Mouse (Mus musculus) liver, postnatal 0 days (tissue): ENCODE results near the gene Eef1akmt1. TPM values are rescaled to one million over a fixed set of nuclear protein-coding genes. Genes with fewer than 3 reads are reported as not detected.

Experiments
- ATAC-seq: fragments of 200-750 bp; cut with Nextera tagmentation; 2 replicates; pipeline ENCODE4 v1.8.0; 2017; ENCODE audit warnings: mild to moderate bottlenecking, moderate library complexity
- DNase-seq: peaks from one replicate; pipeline ENCODE4 v3.0.0-alpha.2; 2016
- H3K27ac ChIP-seq: fragments of 300-500 bp; sonication (generic); 2 replicates; pipeline ENCODE4 v1.5.1; 2014; ENCODE audit warnings: antibody characterized with exemption, moderate library complexity, mild to moderate bottlenecking, low read depth
- H3K27me3 ChIP-seq: fragments of 300-500 bp; sonication (generic); 2 replicates; pipeline ENCODE4 v1.6.1; 2014; ENCODE audit warnings: low read length, control low read depth, mixed read lengths; ENCODE audit not compliant: insufficient read depth
- H3K36me3 ChIP-seq: fragments of 300-500 bp; sonication (generic); replicated peaks from 2 replicates; pipeline ENCODE4 v1.6.1; 2014; ENCODE audit warnings: mild to moderate bottlenecking, control low read depth, low read length, moderate library complexity, mixed read lengths; ENCODE audit not compliant: insufficient read depth
- H3K4me1 ChIP-seq: fragments of 300-500 bp; sonication (generic); 2 replicates; pipeline ENCODE4 v1.6.1; 2014; ENCODE audit warnings: antibody characterized with exemption, mild to moderate bottlenecking, control low read depth; ENCODE audit not compliant: insufficient read depth
- H3K4me2 ChIP-seq: fragments of 300-500 bp; sonication (generic); 2 replicates; pipeline ENCODE4 v1.6.1; 2014; ENCODE audit warnings: low read depth, mild to moderate bottlenecking, low read length, moderate library complexity, mixed read lengths
- H3K4me3 ChIP-seq: fragments of 300-500 bp; sonication (generic); 2 replicates; pipeline ENCODE4 v1.5.1; 2014; ENCODE audit warnings: low read depth, low read length
- H3K9ac ChIP-seq: fragments of 300-500 bp; sonication (generic); replicated peaks from 2 replicates; pipeline ENCODE4 v1.6.1; 2014; ENCODE audit warnings: mild to moderate bottlenecking, moderate library complexity
- H3K9me3 ChIP-seq: fragments of 300-500 bp; sonication (generic); 2 replicates; pipeline ENCODE4 v1.6.1; 2016; ENCODE audit warnings: mild to moderate bottlenecking, control low read depth, low read length, mixed read lengths
- CTCF ChIP-seq: sonication (generic); IDR thresholded peaks from 2 replicates; pipeline ENCODE4 v1.5.1; 2016; ENCODE audit warnings: antibody characterized with exemption, low read depth
- EP300 ChIP-seq: IDR thresholded peaks from 2 replicates; pipeline ENCODE4 v1.6.1; 2016; ENCODE audit warnings: antibody characterized with exemption, low read depth, mild to moderate bottlenecking
- WGBS: fragments of 180-500 bp; shearing (Covaris S2); extraction: QIAGEN DNeasy Blood & Tissue Kit; methylation state at CpG from one replicate; pipeline ENCODE4 v1.1.7; 2014; ENCODE audit not compliant: insufficient replicate concordance; 5-methylcytosine and 5-hydroxymethylcytosine counted together
- polyA plus RNA-seq: library from polyadenylated mRNA; unstranded; fragments of >200 nt; fragmentation: Nextera tagmentation; extraction: Ambion mirVana; gene quantifications from 2 replicates; pipeline ENCODE4 v1.2.1, GENCODE M21; 2015

Eef1akmt1 gene
- polyA plus RNA-seq, 1 experiment from 2014 or later = 17.6 TPM

DNA sequence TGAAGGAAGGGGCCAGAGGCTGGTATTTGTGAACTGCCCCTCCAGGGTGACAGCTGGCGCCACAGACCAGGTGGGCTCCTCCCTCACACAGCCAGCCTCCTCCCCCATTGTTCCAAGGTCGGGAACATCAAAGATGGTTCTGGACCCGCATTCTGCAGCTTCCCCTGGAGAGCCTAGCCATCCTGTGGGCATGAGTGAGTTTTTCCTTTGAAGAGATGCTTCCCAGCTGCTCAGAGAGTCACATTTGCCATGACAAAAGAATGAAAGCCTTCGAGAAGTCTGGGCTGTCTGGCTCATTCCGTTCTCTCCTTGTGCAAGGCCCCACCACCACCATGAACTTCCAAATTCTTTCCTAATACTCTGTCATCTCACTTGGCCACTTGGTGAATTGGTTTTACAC is 37.1 kb downstream of the Eef1akmt1 start:
- WGBS = 49% methylated on average over 5 of the region's 5 CpGs
- TF ChIP-seq EP300 (no peak), CTCF (no peak)
- H3K4me1 ChIP-seq = 0 out of 2 replicates have a peak, but pooled peaks cover 3% of the 10 kb centered on the region
- ATAC-seq (no peak), DNase-seq (no peak)
- H3K27me3 ChIP-seq = no peaks in the 10 kb centered on the region
- no peak overlapping the region for H3K9ac ChIP-seq
- no peaks in the 10 kb centered on the region for H3K9me3 ChIP-seq
- H3K27ac ChIP-seq = no peak overlapping the region
- no peaks in the 10 kb centered on the region for H3K36me3 ChIP-seq
- no peak overlapping the region for H3K4me3 ChIP-seq
- H3K4me2 ChIP-seq = no peak overlapping the region

GRCm38 (mm10) chr14:57533841-57534240 is 37.6 kb downstream of the Eef1akmt1 start:
- WGBS = 59% methylated on average over 11 of the region's 11 CpGs
- no peak overlapping the region for H3K4me3 ChIP-seq
- H3K4me1 ChIP-seq = 0 out of 2 replicates have a peak, but pooled peaks cover 4% of the 10 kb centered on the region
- no peaks in the 10 kb centered on the region for H3K27me3 ChIP-seq
- no peak for ATAC-seq
- H3K9ac ChIP-seq = no peak overlapping the region
- DNase-seq = no peak
- H3K9me3 ChIP-seq = no peaks in the 10 kb centered on the region
- no peak for TF ChIP-seq EP300
- no peak for TF ChIP-seq CTCF
- no peaks in the 10 kb centered on the region for H3K36me3 ChIP-seq
- no peak overlapping the region for H3K4me2 ChIP-seq
- no peak overlapping the region for H3K27ac ChIP-seq

DNA sequence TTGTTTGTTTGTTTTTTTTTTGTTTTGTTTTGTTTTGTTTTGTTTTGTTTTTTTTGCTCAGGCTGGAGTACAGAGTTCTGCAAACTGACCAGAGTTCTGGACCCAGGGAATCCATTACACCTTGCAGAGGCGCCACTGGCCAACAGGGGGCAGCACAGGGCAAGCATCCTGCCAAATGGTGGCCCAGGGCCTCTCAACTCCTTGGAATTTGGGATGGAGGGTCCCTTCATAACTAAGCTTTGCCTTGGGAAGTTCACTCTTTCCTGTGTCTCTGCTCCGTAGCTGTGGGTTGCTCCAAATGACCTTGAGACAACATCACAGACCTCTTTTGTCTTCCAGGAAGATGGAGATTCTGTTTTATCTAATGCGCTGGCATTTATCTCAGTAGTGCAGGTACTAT is 38.2 kb downstream of the Eef1akmt1 start:
- H3K4me2 ChIP-seq = no peak overlapping the region
- WGBS = 37% methylated on average over 3 of the region's 3 CpGs
- H3K9me3 ChIP-seq = no peaks in the 10 kb centered on the region
- H3K9ac ChIP-seq = no peak overlapping the region
- no peaks in the 10 kb centered on the region for H3K27me3 ChIP-seq
- H3K36me3 ChIP-seq = no peaks in the 10 kb centered on the region
- peak; percentile 87 for TF ChIP-seq CTCF
- TF ChIP-seq EP300 = no peak
- no peak overlapping the region for H3K4me3 ChIP-seq
- DNase-seq (peak; percentile 67), ATAC-seq (no peak; the same call in 1 of the 2 replicates)
- H3K27ac ChIP-seq = no peak overlapping the region
- 0 out of 2 replicates have a peak, but pooled peaks cover 4% of the 10 kb centered on the region for H3K4me1 ChIP-seq

DNA sequence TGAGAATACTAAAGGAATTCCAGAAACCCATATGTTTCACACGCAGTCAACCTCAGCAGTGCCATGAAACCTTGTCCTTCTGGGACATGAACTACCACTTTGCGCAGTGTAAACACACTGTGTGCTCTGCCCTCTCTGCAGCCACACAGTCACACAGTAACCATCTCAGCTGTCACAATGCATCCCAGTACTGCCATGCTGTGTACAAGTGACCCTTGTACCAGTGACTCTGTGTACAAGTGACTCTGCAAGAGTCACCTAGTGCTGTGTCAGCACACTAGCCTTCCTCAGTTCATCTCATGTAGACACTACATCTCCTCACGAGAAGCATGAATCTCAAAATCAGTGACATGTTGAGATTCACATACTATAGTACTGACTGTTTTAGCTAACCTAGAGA is 38.8 kb downstream of the Eef1akmt1 start:
- Histone ChIP-seq H3K36me3 (no peaks in the 10 kb centered on the region), H3K27ac (no peak overlapping the region), H3K4me1 (0 out of 2 replicates have a peak, but pooled peaks cover 4% of the 10 kb centered on the region), H3K9ac (no peak overlapping the region), H3K4me3 (no peak overlapping the region), H3K9me3 (no peaks in the 10 kb centered on the region), H3K4me2 (no peak overlapping the region), H3K27me3 (no peaks in the 10 kb centered on the region)
- DNase-seq (no peak), ATAC-seq (peak; percentile 84)
- 70% methylated on average over 3 of the region's 3 CpGs for WGBS
- TF ChIP-seq EP300 = no peak
- TF ChIP-seq CTCF = no peak

DNA sequence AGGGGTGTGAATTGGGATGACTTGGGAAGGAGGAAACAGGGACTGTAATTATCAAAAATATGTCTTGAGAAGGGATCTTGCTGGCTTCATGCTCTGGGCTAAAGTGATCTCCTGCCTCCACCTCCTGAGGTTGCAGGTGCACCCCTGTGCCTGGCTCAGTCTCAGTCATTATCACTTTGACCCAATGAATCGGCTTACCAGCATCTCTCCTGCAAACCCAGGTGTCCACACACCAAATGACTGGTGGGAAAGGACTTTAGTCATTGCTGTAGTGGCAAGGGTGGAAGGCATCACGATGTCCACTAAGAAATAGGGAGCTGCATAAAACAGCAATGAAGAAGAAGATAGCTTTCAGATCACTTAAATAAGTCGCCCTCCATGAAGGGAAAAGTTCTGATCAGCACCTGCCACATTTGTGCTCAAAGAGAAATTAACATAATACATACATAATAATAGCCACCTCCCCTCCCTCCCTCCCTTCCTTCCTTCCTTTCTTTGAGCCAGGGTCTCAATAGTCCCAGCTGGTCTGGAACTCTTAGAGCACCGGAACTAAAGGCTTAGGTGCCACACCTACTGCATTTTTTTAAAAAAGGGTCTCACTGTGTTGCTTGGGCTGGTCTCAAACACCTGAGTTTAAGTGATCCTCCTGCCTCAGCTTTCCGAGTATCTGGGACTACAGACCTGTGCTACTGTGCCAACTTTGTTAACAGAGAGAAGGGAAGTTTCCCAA is 41.5 kb downstream of the Eef1akmt1 start:
- DNase-seq (no peak), ATAC-seq (no peak)
- Histone ChIP-seq H3K4me1 (peaks cover 9% of the 10 kb centered on the region), H3K9ac (no peak overlapping the region), H3K4me3 (no peak overlapping the region), H3K27ac (no peak overlapping the region), H3K36me3 (no peaks in the 10 kb centered on the region), H3K27me3 (peaks cover 13% of the 10 kb centered on the region; the same call in 1 of the 2 replicates), H3K4me2 (no peak overlapping the region), H3K9me3 (no peaks in the 10 kb centered on the region)
- no peak for TF ChIP-seq EP300
- TF ChIP-seq CTCF = no peak
- 60% methylated on average over 5 of the region's 5 CpGs for WGBS

- peaks cover 19% of the 10 kb centered on the region for H3K27me3 ChIP-seq
- H3K27ac ChIP-seq = no peak overlapping the region
- 32% methylated on average over 10 of the region's 10 CpGs for WGBS
- no peak overlapping the region for H3K9ac ChIP-seq
- TF ChIP-seq CTCF (no peak), EP300 (no peak)
- peaks cover 13% of the 10 kb centered on the region for H3K4me1 ChIP-seq
- no peak overlapping the region for H3K4me3 ChIP-seq
- no peaks in the 10 kb centered on the region for H3K9me3 ChIP-seq
- DNase-seq (peak; percentile 30), ATAC-seq (peak; percentile 24; the same call in 1 of the 2 replicates)
- no peak overlapping the region for H3K4me2 ChIP-seq
- H3K36me3 ChIP-seq = no peaks in the 10 kb centered on the region
These were observed 42.2 kb downstream of the Eef1akmt1 start for GRCm38 (mm10) chr14:57529086-57529785.
